Mouse (Mus musculus): ENCODE measurements around the gene Ebf1. TPM values are rescaled to one million over a fixed set of nuclear protein-coding genes. Genes with fewer than 3 reads are reported as not detected.
A peak's percentile ranks its signal among the peaks of the same experiment; 100 is the strongest.

Ebf1 gene
- polyA plus RNA-seq, 1 experiment from 2014 or later = 7.6 TPM

DNA sequence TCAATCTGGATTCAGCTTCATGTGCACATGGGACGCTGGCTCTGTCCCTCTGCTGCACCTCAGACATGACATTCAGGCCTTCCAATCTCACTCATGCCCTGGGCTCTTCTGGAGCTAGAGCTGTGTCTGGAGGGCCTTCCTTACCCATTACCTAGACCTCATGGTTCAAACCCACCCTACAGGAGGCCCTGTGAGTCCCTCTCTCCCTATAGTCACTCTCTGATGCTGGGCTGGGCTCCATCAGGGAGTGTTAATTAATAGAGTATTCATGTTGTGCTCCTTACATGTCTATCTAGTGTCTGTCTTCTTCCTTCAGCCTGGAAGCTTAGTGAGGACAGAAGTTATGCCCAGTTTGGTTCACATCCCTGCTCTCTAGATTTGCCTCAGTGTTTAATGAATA, 88.7 kb downstream of the Ebf1 start:
- H3K27ac ChIP-seq = no peak overlapping the region
- DNase-seq (ENCODE audit: low spot score) = peak; percentile 20
- H3K4me3 ChIP-seq = no peak overlapping the region
- no peaks in the 10 kb centered on the region for H3K36me3 ChIP-seq
- no peaks in the 10 kb centered on the region for H3K9me3 ChIP-seq
- 96% methylated on average over 1 of the region's 1 CpGs for WGBS
- H3K27me3 ChIP-seq (ENCODE audit: insufficient read depth, poor library complexity, severe bottlenecking) = no peaks in the 10 kb centered on the region
- H3K4me1 ChIP-seq = peaks cover 16% of the 10 kb centered on the region; the same call in 1 of the 2 replicates

DNA sequence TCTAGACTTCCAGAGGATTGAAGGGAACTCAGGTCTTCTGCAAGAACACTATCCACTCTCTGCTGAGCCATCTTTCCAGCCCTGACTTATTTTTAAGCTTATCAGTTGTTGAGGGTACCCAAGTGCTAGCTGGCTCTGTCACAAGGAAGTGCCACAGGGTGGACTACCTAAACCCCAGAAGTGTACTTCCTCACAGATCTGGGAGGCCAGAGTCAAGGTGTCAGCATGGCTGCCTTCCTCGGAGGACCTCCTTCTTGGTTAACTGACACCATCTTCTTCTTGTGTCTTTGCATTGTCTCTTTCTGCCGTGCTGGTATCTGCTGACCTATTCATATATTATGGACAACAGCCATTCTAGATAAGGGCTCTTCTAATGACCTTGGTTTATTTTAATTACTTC, 89.3 kb downstream of the Ebf1 start:
- no peak overlapping the region for H3K27ac ChIP-seq
- H3K4me1 ChIP-seq = peaks cover 16% of the 10 kb centered on the region; the same call in 1 of the 2 replicates
- H3K9me3 ChIP-seq = no peaks in the 10 kb centered on the region
- H3K4me3 ChIP-seq = no peak overlapping the region
- DNase-seq (ENCODE audit: low spot score) = peak; percentile 38
- no peaks in the 10 kb centered on the region for H3K27me3 ChIP-seq (ENCODE audit: insufficient read depth, poor library complexity, severe bottlenecking)
- 69% methylated on average over 2 of the region's 2 CpGs for WGBS
- no peaks in the 10 kb centered on the region for H3K36me3 ChIP-seq

DNA sequence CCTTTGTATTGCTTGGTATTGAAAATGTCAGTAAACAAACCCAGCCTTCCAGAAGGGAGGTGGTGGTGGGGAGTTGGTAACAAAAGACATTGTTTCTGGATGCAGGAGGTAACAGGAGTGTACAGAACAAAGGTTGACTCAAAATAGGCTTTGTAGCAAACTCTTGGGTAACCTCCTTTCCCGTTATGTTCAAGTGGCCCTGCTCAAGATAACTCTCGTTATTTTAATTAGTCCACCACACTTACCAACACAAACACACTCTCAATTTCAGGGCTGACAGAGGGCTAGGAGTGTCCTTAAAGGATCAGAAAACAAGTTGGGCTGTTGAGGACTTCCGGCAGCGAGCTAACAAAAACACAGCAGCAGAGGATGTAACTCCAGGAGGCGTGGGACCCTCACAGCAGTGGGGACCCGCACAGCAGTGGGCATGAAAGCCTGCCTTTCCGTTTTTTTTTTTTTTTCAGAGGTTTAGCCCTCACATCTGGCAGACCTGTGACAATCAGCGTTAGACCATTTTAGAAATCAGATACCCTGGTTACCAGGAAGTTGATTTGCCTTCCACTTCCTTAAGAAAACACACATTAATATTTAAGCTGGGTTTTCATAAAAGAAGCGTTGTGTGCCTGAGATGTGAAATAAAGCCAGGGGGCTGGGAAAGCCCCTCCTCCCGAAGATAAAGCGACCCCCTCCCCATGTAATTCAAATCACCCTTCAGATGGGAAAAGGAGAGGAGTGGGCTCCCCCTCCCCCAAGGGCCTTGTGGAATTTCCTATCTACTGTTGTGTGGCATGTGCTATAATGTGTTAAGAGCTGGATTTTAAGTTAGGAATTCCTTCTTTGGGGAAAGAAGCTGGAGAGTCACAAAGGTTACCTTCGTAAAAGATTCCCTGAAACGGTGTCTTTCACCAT, 90.5 kb downstream of the Ebf1 start:
- no peaks in the 10 kb centered on the region for H3K9me3 ChIP-seq

DNA sequence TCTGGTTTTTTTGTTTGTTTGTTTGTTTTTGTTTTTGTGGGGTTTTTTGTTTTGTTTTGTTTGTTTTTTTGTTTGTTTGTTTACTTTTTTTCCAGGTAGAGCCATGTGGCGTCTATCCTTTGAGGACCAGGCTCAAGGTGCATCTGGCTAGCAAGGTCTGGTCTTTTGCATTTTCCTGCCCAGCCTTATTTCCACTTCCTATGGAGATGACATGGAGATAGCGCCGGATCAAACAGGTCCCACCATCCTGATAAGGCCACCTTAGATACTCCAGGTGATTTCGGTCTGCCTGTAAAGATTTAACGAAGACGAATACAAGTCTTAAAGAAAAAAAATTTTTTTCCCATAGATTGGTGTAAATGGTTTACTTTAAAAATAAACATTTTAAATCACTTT, 91.2 kb downstream of the Ebf1 start:
- Histone ChIP-seq H3K36me3 (no peaks in the 10 kb centered on the region), H3K9me3 (no peaks in the 10 kb centered on the region), H3K27ac (no peak overlapping the region), H3K27me3 (ENCODE audit: insufficient read depth, poor library complexity, severe bottlenecking) (no peaks in the 10 kb centered on the region), H3K4me3 (no peak overlapping the region), H3K4me1 (peaks cover 16% of the 10 kb centered on the region; the same call in 1 of the 2 replicates)
- peak; percentile 16 for DNase-seq (ENCODE audit: low spot score)
- 53% methylated on average over 6 of the region's 6 CpGs for whole genome bisulfite sequencing

More for the DNA sequence above, 90.5 kb downstream of the Ebf1 start:
- peaks cover 16% of the 10 kb centered on the region; the same call in 1 of the 2 replicates for H3K4me1 ChIP-seq
- DNase-seq (ENCODE audit: low spot score) = peak; percentile 66
- peak overlapping the region; percentile 45 for H3K4me3 ChIP-seq
- WGBS = 8% methylated on average over 13 of the region's 13 CpGs
- peak overlapping the region; percentile 80 for H3K27ac ChIP-seq
- H3K27me3 ChIP-seq (ENCODE audit: insufficient read depth, poor library complexity, severe bottlenecking) = no peaks in the 10 kb centered on the region
- no peaks in the 10 kb centered on the region for H3K36me3 ChIP-seq

DNA sequence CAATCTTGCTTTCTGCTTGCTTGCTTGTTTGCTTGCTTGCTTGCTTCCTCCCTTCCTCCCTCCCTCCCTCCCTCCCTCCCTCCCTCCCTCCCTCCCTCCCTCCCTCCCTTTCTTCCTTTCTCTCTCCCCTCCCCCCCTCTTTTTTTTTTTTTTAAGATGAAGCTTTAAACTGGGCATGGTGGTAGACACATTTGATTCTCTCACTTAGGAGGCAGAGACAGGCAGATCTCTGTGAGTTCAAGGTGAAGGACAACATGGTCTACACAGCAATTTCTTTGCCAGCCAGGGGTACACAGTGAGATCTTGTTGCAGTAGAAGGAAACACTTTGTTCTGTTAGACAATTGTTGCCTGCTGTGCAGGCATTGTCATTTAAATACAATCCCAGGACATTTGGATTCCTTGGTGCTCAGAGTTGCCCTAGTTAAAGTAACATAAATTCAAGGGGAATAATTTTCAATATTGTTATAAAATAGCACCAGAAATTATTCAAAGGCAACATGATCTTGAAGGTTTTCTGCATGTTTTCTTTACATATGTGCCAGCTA, 92.0 kb downstream of the Ebf1 start:
- Histone ChIP-seq H3K27ac (no peak overlapping the region), H3K9me3 (no peaks in the 10 kb centered on the region), H3K4me3 (no peak overlapping the region), H3K4me1 (peaks cover 16% of the 10 kb centered on the region; the same call in 1 of the 2 replicates), H3K27me3 (ENCODE audit: insufficient read depth, poor library complexity, severe bottlenecking) (no peaks in the 10 kb centered on the region), H3K36me3 (no peaks in the 10 kb centered on the region)
- peak; percentile 31 for DNase-seq (ENCODE audit: low spot score)

DNA sequence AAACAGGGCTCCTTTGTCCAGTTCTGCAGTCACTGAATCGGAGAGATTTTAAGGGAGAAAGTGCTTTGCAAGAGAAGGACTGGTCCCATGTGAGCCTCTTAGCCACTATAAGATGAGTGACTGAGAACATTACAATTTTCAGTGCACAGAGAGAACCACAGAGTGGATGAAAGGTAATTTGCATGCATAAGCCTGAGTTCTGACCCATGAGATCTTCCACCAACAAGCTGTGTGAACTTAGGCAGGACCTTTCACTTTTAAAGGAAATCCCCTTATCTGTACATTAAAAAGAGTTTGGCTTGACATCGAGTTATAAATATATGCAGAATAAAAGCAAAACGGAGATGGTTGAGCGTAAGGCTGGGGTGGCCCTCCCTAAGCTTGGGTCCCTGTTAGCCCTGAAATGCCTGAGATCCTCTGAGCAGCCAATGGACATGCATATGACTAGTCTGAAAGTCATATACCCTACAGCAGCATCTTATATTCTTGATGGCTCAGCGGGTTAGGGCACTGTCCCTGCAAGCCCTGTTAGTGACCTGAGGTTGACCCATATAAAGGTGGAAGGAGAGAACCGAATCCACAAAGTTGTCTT, 92.8 kb downstream of the Ebf1 start:
- DNase-seq (ENCODE audit: low spot score) = peak; percentile 30
- Histone ChIP-seq H3K27ac (0 out of 2 replicates have a peak overlapping the region, but pooled peaks have one; percentile 16), H3K27me3 (ENCODE audit: insufficient read depth, poor library complexity, severe bottlenecking) (no peaks in the 10 kb centered on the region), H3K36me3 (no peaks in the 10 kb centered on the region), H3K4me3 (no peak overlapping the region), H3K4me1 (peaks cover 16% of the 10 kb centered on the region; the same call in 1 of the 2 replicates), H3K9me3 (no peaks in the 10 kb centered on the region)
- WGBS = 78% methylated on average over 6 of the region's 6 CpGs

DNA sequence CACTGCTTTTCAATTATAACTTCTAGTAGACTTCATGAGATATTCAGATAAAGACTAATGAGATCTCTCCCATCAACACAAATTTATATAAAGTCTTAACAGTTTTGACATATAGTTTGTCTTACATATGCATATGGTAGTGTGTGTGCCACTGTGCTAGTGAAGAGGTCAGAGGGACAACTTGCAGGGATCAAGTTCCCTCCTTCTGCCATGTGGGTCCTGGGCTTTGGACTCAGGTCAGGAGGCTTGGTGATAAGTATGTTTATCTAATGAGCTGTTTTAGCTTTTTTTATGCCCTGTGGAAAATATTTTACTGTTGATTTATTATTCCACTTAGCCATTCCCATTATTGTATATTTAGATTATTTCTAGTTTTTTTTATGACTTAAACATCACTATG, 93.7 kb downstream of the Ebf1 start:
- no peak overlapping the region for H3K4me3 ChIP-seq
- peak; percentile 20 for DNase-seq (ENCODE audit: low spot score)

DNA sequence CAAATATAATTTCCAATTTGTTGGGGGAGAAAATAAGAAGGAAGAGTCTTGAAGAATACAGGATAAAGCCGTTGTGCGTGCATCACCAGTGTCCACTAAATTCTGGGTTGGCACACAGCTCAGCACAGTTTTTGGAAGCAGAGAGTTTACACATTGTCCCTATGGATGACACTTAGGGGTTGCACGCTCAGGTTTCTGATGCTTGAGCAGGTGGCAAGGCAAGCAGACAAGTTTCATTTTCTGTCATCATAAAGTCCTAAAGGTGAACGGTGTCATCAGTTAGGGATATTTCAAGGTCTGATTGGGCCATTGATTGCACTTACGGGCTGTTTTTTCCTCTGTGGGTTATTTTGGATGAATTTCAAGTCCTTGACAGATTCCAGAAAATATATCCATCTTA, 97.1 kb downstream of the Ebf1 start:
- H3K27ac ChIP-seq = no peak overlapping the region
- H3K9me3 ChIP-seq = no peaks in the 10 kb centered on the region
- no peak overlapping the region for H3K4me3 ChIP-seq
- H3K36me3 ChIP-seq = no peaks in the 10 kb centered on the region
- peak; percentile 24 for DNase-seq (ENCODE audit: low spot score)
- H3K4me1 ChIP-seq = 0 out of 2 replicates have a peak, but pooled peaks cover 3% of the 10 kb centered on the region
- WGBS = 94% methylated on average over 5 of the region's 5 CpGs
- H3K27me3 ChIP-seq (ENCODE audit: insufficient read depth, poor library complexity, severe bottlenecking) = no peaks in the 10 kb centered on the region

More for the DNA sequence above, 93.7 kb downstream of the Ebf1 start:
- H3K36me3 ChIP-seq = no peaks in the 10 kb centered on the region
- no peaks in the 10 kb centered on the region for H3K27me3 ChIP-seq (ENCODE audit: insufficient read depth, poor library complexity, severe bottlenecking)
- H3K9me3 ChIP-seq = no peaks in the 10 kb centered on the region
- H3K27ac ChIP-seq = no peak overlapping the region
- peaks cover 16% of the 10 kb centered on the region; the same call in 1 of the 2 replicates for H3K4me1 ChIP-seq

DNA sequence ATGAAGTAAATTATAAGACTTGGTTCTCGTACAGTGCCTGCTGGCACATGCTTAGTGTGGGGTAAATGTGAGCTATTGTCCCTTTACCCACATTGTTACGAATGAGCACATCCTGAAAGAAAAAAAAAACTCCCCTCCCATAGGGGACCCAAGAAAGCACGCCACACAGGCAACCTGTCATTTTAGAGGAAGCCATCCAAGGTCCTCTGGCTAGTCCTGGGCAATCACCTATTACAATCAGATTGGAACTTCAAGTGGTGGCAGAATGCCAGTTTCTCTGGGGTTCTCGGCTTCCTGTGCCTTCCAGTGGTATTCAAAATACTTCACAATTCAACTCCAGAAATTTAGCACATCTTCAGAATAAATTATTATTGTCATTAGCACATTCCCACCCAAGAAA, 98.7 kb downstream of the Ebf1 start:
- H3K4me3 ChIP-seq = no peak overlapping the region
- H3K36me3 ChIP-seq = no peaks in the 10 kb centered on the region
- DNase-seq (ENCODE audit: low spot score) = peak; percentile 50
- H3K9me3 ChIP-seq = no peaks in the 10 kb centered on the region
- WGBS = 51% methylated on average over 4 of the region's 4 CpGs
- 0 out of 2 replicates have a peak, but pooled peaks cover 3% of the 10 kb centered on the region for H3K4me1 ChIP-seq
- H3K27me3 ChIP-seq (ENCODE audit: insufficient read depth, poor library complexity, severe bottlenecking) = no peaks in the 10 kb centered on the region
- no peak overlapping the region for H3K27ac ChIP-seq

DNA sequence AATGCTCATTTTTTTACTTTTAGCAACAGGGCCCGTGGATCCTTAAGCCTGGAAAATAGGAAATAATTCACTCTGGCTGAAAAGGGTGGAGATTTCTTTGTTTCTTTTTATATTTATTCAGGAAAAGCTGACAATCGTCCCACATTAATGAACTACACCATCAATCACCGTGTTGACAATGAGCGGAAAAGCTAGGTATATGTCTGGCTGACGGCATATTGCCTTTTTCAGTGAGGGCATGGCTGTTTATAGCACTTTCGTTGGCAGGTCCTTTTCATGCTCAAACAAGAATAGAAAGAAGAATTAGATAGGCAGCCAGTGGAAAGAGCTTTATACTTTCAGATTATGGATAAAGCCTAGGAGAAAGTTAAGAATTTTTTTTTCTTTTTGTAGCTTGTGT, 99.8 kb downstream of the Ebf1 start:
- no peaks in the 10 kb centered on the region for H3K27me3 ChIP-seq (ENCODE audit: insufficient read depth, poor library complexity, severe bottlenecking)

DNA sequence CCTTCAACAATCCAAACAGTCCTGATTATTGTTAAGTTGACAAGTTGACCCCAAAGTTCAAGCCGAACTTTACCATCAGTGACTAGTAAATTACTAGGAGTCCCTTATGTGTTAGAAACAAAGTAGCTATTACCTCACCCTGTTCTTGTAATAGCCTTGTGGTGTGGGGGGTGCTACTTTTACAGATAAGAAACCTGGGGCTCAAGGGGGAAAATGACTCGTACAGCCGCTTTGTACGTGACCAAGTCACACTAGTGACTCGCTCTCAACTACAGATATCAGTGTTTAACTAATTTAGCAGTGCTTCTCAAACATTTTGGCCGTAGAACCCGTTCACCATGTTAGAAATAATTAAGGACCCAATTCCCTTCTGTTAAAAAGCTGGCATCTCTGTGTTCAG, 100.5 kb downstream of the Ebf1 start:
- Histone ChIP-seq H3K9me3 (no peaks in the 10 kb centered on the region), H3K27me3 (ENCODE audit: insufficient read depth, poor library complexity, severe bottlenecking) (no peaks in the 10 kb centered on the region), H3K4me3 (no peak overlapping the region), H3K27ac (no peak overlapping the region), H3K4me1 (0 out of 2 replicates have a peak, but pooled peaks cover 3% of the 10 kb centered on the region), H3K36me3 (no peaks in the 10 kb centered on the region)
- DNase-seq (ENCODE audit: low spot score) = no peak
- WGBS = 53% methylated on average over 7 of the region's 7 CpGs

More for the DNA sequence above, 99.8 kb downstream of the Ebf1 start:
- Histone ChIP-seq H3K9me3 (no peaks in the 10 kb centered on the region), H3K36me3 (no peaks in the 10 kb centered on the region), H3K4me3 (no peak overlapping the region), H3K4me1 (0 out of 2 replicates have a peak, but pooled peaks cover 3% of the 10 kb centered on the region), H3K27ac (no peak overlapping the region)
- 57% methylated on average over 6 of the region's 6 CpGs for WGBS
- peak; percentile 22 for DNase-seq (ENCODE audit: low spot score)

DNA sequence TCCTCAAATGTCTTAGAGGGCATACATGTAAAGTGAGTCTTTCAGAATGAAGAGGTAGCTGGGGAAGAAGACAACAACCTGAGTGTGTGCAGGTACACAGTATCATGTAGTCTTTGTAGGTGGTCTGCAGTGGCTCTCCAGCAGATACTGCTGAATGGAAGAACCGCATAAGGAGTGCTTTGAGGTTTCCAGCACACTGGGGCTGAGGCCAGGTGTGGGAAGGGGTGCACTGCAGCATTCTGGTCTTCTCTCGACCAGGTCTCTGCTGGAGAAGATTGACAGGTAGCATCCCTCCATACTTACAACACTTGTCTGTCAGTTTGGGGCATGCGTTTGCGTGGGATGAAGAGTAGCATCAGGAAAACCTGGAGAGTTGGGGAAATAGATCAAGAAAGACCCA, 104.9 kb downstream of the Ebf1 start:
- Histone ChIP-seq H3K36me3 (no peaks in the 10 kb centered on the region), H3K27ac (no peak overlapping the region), H3K4me3 (no peak overlapping the region), H3K9me3 (no peaks in the 10 kb centered on the region), H3K4me1 (0 out of 2 replicates have a peak, but pooled peaks cover 3% of the 10 kb centered on the region), H3K27me3 (ENCODE audit: insufficient read depth, poor library complexity, severe bottlenecking) (no peaks in the 10 kb centered on the region)
- WGBS = 85% methylated on average over 4 of the region's 4 CpGs
- no peak for DNase-seq (ENCODE audit: low spot score)

All from heart, embryonic 10.5 days (tissue).